Mouse (Mus musculus): Measurements from ENCODE around the gene Ccdc146. TPM values are rescaled to one million over a fixed set of nuclear protein-coding genes. Genes with fewer than 3 reads are reported as not detected.

The Ccdc146 gene
- polyA plus RNA-seq (2015; fragmentation: Nextera tagmentation; extraction: Ambion mirVana) = 0.22 and 0.62 TPM in 2 replicates

- no peaks in the 10 kb centered on the region for H3K9me3 ChIP-seq
- under 1% methylated on average over 68 of the region's 68 CpGs for WGBS
- H3K27ac ChIP-seq = no peak within 1 kb of the TSS
- peaks cover 12% of the 10 kb centered on the region for H3K27me3 ChIP-seq
- H3K4me3 ChIP-seq (replicated peaks) = peak within 1 kb of the TSS; percentile 71
- peak; percentile 100 for ATAC-seq
- no peaks in the 10 kb centered on the region for H3K36me3 ChIP-seq
- H3K4me1 ChIP-seq (replicated peaks) = peaks cover 13% of the 10 kb centered on the region
- H3K9ac ChIP-seq (replicated peaks) = peak within 1 kb of the TSS; percentile 77
- peak within 1 kb of the TSS; percentile 98 for H3K4me2 ChIP-seq (replicated peaks)
Measured at GRCm38 (mm10) chr5:21424614-21425602, at the start of gene Ccdc146, which contains the start of gene Fam185a. Gene Ccdc146, minus strand, starts transcription at chr5:21424677. Gene Fam185a, plus strand, starts transcription at chr5:21424958.

- H3K36me3 ChIP-seq = no peaks in the 10 kb centered on the region
Measured at GRCm38 (mm10) chr5:21468100-21468499, 43.6 kb upstream of the Ccdc146 start.

GRCm38 (mm10) chr5:21467387-21467786 is 42.9 kb upstream of the Ccdc146 start:
- Histone ChIP-seq H3K36me3 (no peaks in the 10 kb centered on the region), H3K4me3 (replicated peaks) (no peak overlapping the region), H3K4me1 (replicated peaks) (no peaks in the 10 kb centered on the region), H3K9ac (replicated peaks) (no peak overlapping the region), H3K4me2 (replicated peaks) (no peak overlapping the region), H3K27me3 (no peaks in the 10 kb centered on the region), H3K9me3 (no peaks in the 10 kb centered on the region), H3K27ac (no peak overlapping the region)
- no peak for ATAC-seq
- WGBS = 53% methylated on average over 7 of the region's 7 CpGs

More at GRCm38 (mm10) chr5:21468100-21468499, 43.6 kb upstream of the Ccdc146 start:
- Histone ChIP-seq H3K9me3 (no peaks in the 10 kb centered on the region), H3K4me3 (replicated peaks) (no peak overlapping the region), H3K4me2 (replicated peaks) (no peak overlapping the region), H3K4me1 (replicated peaks) (no peaks in the 10 kb centered on the region), H3K27ac (no peak overlapping the region), H3K27me3 (no peaks in the 10 kb centered on the region), H3K9ac (replicated peaks) (no peak overlapping the region)
- ATAC-seq = no peak
- WGBS = 95% methylated on average over 12 of the region's 12 CpGs

- H3K4me2 ChIP-seq (replicated peaks) = no peak overlapping the region
- WGBS = 78% methylated on average over 8 of the region's 8 CpGs
Measured at GRCm38 (mm10) chr5:21440833-21441530, 16.5 kb upstream of the Ccdc146 start.

GRCm38 (mm10) chr5:21439446-21440110 is 15.1 kb upstream of the Ccdc146 start:
- Histone ChIP-seq H3K4me3 (replicated peaks) (no peak overlapping the region), H3K27me3 (peaks cover 30% of the 10 kb centered on the region), H3K9me3 (no peaks in the 10 kb centered on the region), H3K4me2 (replicated peaks) (no peak overlapping the region), H3K9ac (replicated peaks) (no peak overlapping the region), H3K27ac (no peak overlapping the region), H3K36me3 (no peaks in the 10 kb centered on the region), H3K4me1 (replicated peaks) (peaks cover 4% of the 10 kb centered on the region)
- ATAC-seq = no peak
- 88% methylated on average over 7 of the region's 7 CpGs for WGBS

More at GRCm38 (mm10) chr5:21440833-21441530, 16.5 kb upstream of the Ccdc146 start:
- Histone ChIP-seq H3K9ac (replicated peaks) (no peak overlapping the region), H3K27me3 (peaks cover 24% of the 10 kb centered on the region), H3K4me3 (replicated peaks) (no peak overlapping the region), H3K27ac (no peak overlapping the region), H3K36me3 (no peaks in the 10 kb centered on the region), H3K4me1 (replicated peaks) (peaks cover 4% of the 10 kb centered on the region), H3K9me3 (no peaks in the 10 kb centered on the region)
- ATAC-seq = no peak

- H3K4me1 ChIP-seq (replicated peaks) = peaks cover 4% of the 10 kb centered on the region
- no peak overlapping the region for H3K9ac ChIP-seq (replicated peaks)
- no peaks in the 10 kb centered on the region for H3K36me3 ChIP-seq
- WGBS = 95% methylated on average over 9 of the region's 9 CpGs
- H3K4me3 ChIP-seq (replicated peaks) = no peak overlapping the region
- ATAC-seq = no peak
- no peak overlapping the region for H3K4me2 ChIP-seq (replicated peaks)
- peaks cover 30% of the 10 kb centered on the region for H3K27me3 ChIP-seq
- no peaks in the 10 kb centered on the region for H3K9me3 ChIP-seq
- no peak overlapping the region for H3K27ac ChIP-seq
Measured at GRCm38 (mm10) chr5:21438428-21438827, 14.0 kb upstream of the Ccdc146 start.

GRCm38 (mm10) chr5:21436471-21436975 is 12.0 kb upstream of the Ccdc146 start:
- no peak overlapping the region for H3K4me2 ChIP-seq (replicated peaks)
- peaks cover 30% of the 10 kb centered on the region for H3K27me3 ChIP-seq
- no peaks in the 10 kb centered on the region for H3K36me3 ChIP-seq
- 33% methylated on average over 8 of the region's 8 CpGs for WGBS
- ATAC-seq = peak; percentile 83
- H3K4me3 ChIP-seq (replicated peaks) = no peak overlapping the region
- no peak overlapping the region for H3K27ac ChIP-seq
- peaks cover 4% of the 10 kb centered on the region for H3K4me1 ChIP-seq (replicated peaks)
- H3K9ac ChIP-seq (replicated peaks) = no peak overlapping the region
- H3K9me3 ChIP-seq = no peaks in the 10 kb centered on the region

GRCm38 (mm10) chr5:21434148-21434929 is 9.9 kb upstream of the Ccdc146 start:
- Histone ChIP-seq H3K27me3 (peaks cover 17% of the 10 kb centered on the region), H3K36me3 (no peaks in the 10 kb centered on the region), H3K4me1 (replicated peaks) (peaks cover 4% of the 10 kb centered on the region), H3K27ac (no peak overlapping the region), H3K9ac (replicated peaks) (no peak overlapping the region), H3K4me2 (replicated peaks) (no peak overlapping the region), H3K9me3 (no peaks in the 10 kb centered on the region), H3K4me3 (replicated peaks) (no peak overlapping the region)
- WGBS = 80% methylated on average over 11 of the region's 11 CpGs
- no peak for ATAC-seq

GRCm38 (mm10) chr5:21426666-21427065 is 2.2 kb upstream of the Ccdc146 start:
- whole genome bisulfite sequencing = 96% methylated on average over 6 of the region's 6 CpGs
- Histone ChIP-seq H3K4me2 (replicated peaks) (0 out of 2 replicates have a peak overlapping the region, but pooled peaks have one; percentile 98), H3K4me3 (replicated peaks) (no peak overlapping the region)

GRCm38 (mm10) chr5:21420609-21421008 is 3.9 kb downstream of the Ccdc146 start:
- Histone ChIP-seq H3K27ac (no peak overlapping the region), H3K9me3 (no peaks in the 10 kb centered on the region), H3K9ac (replicated peaks) (no peak overlapping the region), H3K4me2 (replicated peaks) (no peak overlapping the region), H3K4me1 (replicated peaks) (peaks cover 4% of the 10 kb centered on the region), H3K27me3 (0 out of 2 replicates have a peak, but pooled peaks cover 3% of the 10 kb centered on the region), H3K36me3 (no peaks in the 10 kb centered on the region), H3K4me3 (replicated peaks) (no peak overlapping the region)
- no peak for ATAC-seq
- WGBS = 32% methylated on average over 1 of the region's 1 CpGs

More at GRCm38 (mm10) chr5:21426666-21427065, 2.2 kb upstream of the Ccdc146 start:
- Histone ChIP-seq H3K9me3 (no peaks in the 10 kb centered on the region), H3K27ac (no peak overlapping the region), H3K4me1 (replicated peaks) (peaks cover 13% of the 10 kb centered on the region), H3K36me3 (no peaks in the 10 kb centered on the region), H3K9ac (replicated peaks) (no peak overlapping the region), H3K27me3 (peaks cover 12% of the 10 kb centered on the region)
- ATAC-seq = no peak

GRCm38 (mm10) chr5:21418613-21419012 is 5.9 kb downstream of the Ccdc146 start:
- Histone ChIP-seq H3K9me3 (no peaks in the 10 kb centered on the region), H3K27ac (no peak overlapping the region), H3K4me1 (replicated peaks) (no peaks in the 10 kb centered on the region), H3K36me3 (no peaks in the 10 kb centered on the region), H3K9ac (replicated peaks) (no peak overlapping the region), H3K27me3 (0 out of 2 replicates have a peak, but pooled peaks cover 3% of the 10 kb centered on the region), H3K4me2 (replicated peaks) (no peak overlapping the region), H3K4me3 (replicated peaks) (no peak overlapping the region)
- no peak for ATAC-seq
- 69% methylated on average over 4 of the region's 4 CpGs for whole genome bisulfite sequencing
